Mouse (Mus musculus): ENCODE data around the gene Olfr910. TPM values are rescaled to one million over a fixed set of nuclear protein-coding genes. Genes with fewer than 3 reads are reported as not detected.

Olfr910 gene
- polyA plus RNA-seq (2014; fragmentation: Illumina TruSeq; extraction: RNeasy Lipid Tissue Mini Kit (QIAGEN cat#74804); ENCODE audit: low read depth, low replicate concordance): not detected

GRCm38 (mm10) chr9:38537549-38537948 is at the start of gene Olfr910:
Gene Olfr910 (plus strand): TSS chr9:38537849.

GRCm38 (mm10) chr9:38495501-38495900 is 42.1 kb upstream of the Olfr910 start, which contains the start of gene Olfr907:
Gene Olfr907 (plus strand): TSS chr9:38495801.

DNA sequence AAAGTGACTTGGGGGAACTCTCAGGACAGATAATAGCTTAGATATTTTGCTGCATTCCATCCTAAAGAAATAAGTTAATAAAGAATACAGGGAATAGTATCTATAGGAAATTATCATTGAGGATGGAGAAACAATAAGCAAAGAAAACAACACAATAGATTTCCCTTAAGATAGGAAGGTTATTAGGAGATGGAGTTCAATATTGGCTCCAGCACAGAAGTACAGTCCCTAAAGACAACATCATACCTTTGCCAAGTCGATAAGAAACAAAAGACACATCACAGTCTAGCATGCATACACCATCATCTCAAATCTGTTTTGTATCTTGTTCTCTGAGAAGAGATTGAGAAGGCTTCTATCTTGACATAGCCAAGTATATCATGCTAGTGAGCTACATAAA is 16.4 kb upstream of the Olfr910 start, which contains the start of gene Olfr911-ps1:
Gene Olfr911-ps1, plus strand, starts transcription at position 301 of the 400 bp plus-strand sequence.

GRCm38 (mm10) chr9:38579878-38580277 is 42.2 kb downstream of the Olfr910 start, which contains the start of gene Olfr912:
Gene Olfr912 (plus strand): TSS chr9:38580178.

Other genes starting within 250 kb of the Olfr910 start
- gene Olfr896-ps1, start 246.7 kb upstream of the Olfr910 start, polyA plus RNA-seq (2014; fragmentation: Illumina TruSeq; extraction: RNeasy Lipid Tissue Mini Kit (QIAGEN cat#74804); ENCODE audit: low read depth, low replicate concordance): not detected
- gene Olfr25, start 208.8 kb upstream of the Olfr910 start, polyA plus RNA-seq (2014; fragmentation: Illumina TruSeq; extraction: RNeasy Lipid Tissue Mini Kit (QIAGEN cat#74804); ENCODE audit: low read depth, low replicate concordance): not detected
- gene Olfr898, start 189.4 kb upstream of the Olfr910 start, polyA plus RNA-seq (2014; fragmentation: Illumina TruSeq; extraction: RNeasy Lipid Tissue Mini Kit (QIAGEN cat#74804); ENCODE audit: low read depth, low replicate concordance): not detected
- not detected for gene Olfr250, start 171.0 kb upstream of the Olfr910 start, polyA plus RNA-seq (2014; fragmentation: Illumina TruSeq; extraction: RNeasy Lipid Tissue Mini Kit (QIAGEN cat#74804); ENCODE audit: low read depth, low replicate concordance)
- not detected for gene Olfr251, start 160.8 kb upstream of the Olfr910 start, polyA plus RNA-seq (2014; fragmentation: Illumina TruSeq; extraction: RNeasy Lipid Tissue Mini Kit (QIAGEN cat#74804); ENCODE audit: low read depth, low replicate concordance)
- not detected for gene Olfr147, start 136.2 kb upstream of the Olfr910 start, polyA plus RNA-seq (2014; fragmentation: Illumina TruSeq; extraction: RNeasy Lipid Tissue Mini Kit (QIAGEN cat#74804); ENCODE audit: low read depth, low replicate concordance)
- gene Olfr901, start 108.4 kb upstream of the Olfr910 start, polyA plus RNA-seq (2014; fragmentation: Illumina TruSeq; extraction: RNeasy Lipid Tissue Mini Kit (QIAGEN cat#74804); ENCODE audit: low read depth, low replicate concordance): not detected
- gene Olfr902, start 90.2 kb upstream of the Olfr910 start, polyA plus RNA-seq (2014; fragmentation: Illumina TruSeq; extraction: RNeasy Lipid Tissue Mini Kit (QIAGEN cat#74804); ENCODE audit: low read depth, low replicate concordance): not detected
- gene Olfr904, start 74.7 kb upstream of the Olfr910 start, polyA plus RNA-seq (2014; fragmentation: Illumina TruSeq; extraction: RNeasy Lipid Tissue Mini Kit (QIAGEN cat#74804); ENCODE audit: low read depth, low replicate concordance): not detected
- gene Olfr905, start 66.7 kb upstream of the Olfr910 start, polyA plus RNA-seq (2014; fragmentation: Illumina TruSeq; extraction: RNeasy Lipid Tissue Mini Kit (QIAGEN cat#74804); ENCODE audit: low read depth, low replicate concordance): not detected
- gene Olfr906, start 50.8 kb upstream of the Olfr910 start, polyA plus RNA-seq (2014; fragmentation: Illumina TruSeq; extraction: RNeasy Lipid Tissue Mini Kit (QIAGEN cat#74804); ENCODE audit: low read depth, low replicate concordance): not detected
- not detected for gene Olfr907, start 42.0 kb upstream of the Olfr910 start, polyA plus RNA-seq (2014; fragmentation: Illumina TruSeq; extraction: RNeasy Lipid Tissue Mini Kit (QIAGEN cat#74804); ENCODE audit: low read depth, low replicate concordance)
- not detected for gene Olfr911-ps1, start 16.3 kb upstream of the Olfr910 start, polyA plus RNA-seq (2014; fragmentation: Illumina TruSeq; extraction: RNeasy Lipid Tissue Mini Kit (QIAGEN cat#74804); ENCODE audit: low read depth, low replicate concordance)
- gene Olfr912, start 42.3 kb downstream of the Olfr910 start, polyA plus RNA-seq (2014; fragmentation: Illumina TruSeq; extraction: RNeasy Lipid Tissue Mini Kit (QIAGEN cat#74804); ENCODE audit: low read depth, low replicate concordance): not detected
- gene Olfr913, start 54.9 kb downstream of the Olfr910 start, polyA plus RNA-seq (2014; fragmentation: Illumina TruSeq; extraction: RNeasy Lipid Tissue Mini Kit (QIAGEN cat#74804); ENCODE audit: low read depth, low replicate concordance): not detected
- gene Olfr914, start 67.3 kb downstream of the Olfr910 start, polyA plus RNA-seq (2014; fragmentation: Illumina TruSeq; extraction: RNeasy Lipid Tissue Mini Kit (QIAGEN cat#74804); ENCODE audit: low read depth, low replicate concordance): not detected
- gene Olfr916, start 122.0 kb downstream of the Olfr910 start, polyA plus RNA-seq (2014; fragmentation: Illumina TruSeq; extraction: RNeasy Lipid Tissue Mini Kit (QIAGEN cat#74804); ENCODE audit: low read depth, low replicate concordance): not detected
- gene Olfr917, start 128.0 kb downstream of the Olfr910 start, polyA plus RNA-seq (2014; fragmentation: Illumina TruSeq; extraction: RNeasy Lipid Tissue Mini Kit (QIAGEN cat#74804); ENCODE audit: low read depth, low replicate concordance): not detected
- not detected for gene Olfr918, start 136.8 kb downstream of the Olfr910 start, polyA plus RNA-seq (2014; fragmentation: Illumina TruSeq; extraction: RNeasy Lipid Tissue Mini Kit (QIAGEN cat#74804); ENCODE audit: low read depth, low replicate concordance)
- gene Olfr919, start 165.8 kb downstream of the Olfr910 start, polyA plus RNA-seq (2014; fragmentation: Illumina TruSeq; extraction: RNeasy Lipid Tissue Mini Kit (QIAGEN cat#74804); ENCODE audit: low read depth, low replicate concordance): not detected
- 32.5 TPM for gene Vwa5a, start 180.4 kb downstream of the Olfr910 start, polyA plus RNA-seq (2014; fragmentation: Illumina TruSeq; extraction: RNeasy Lipid Tissue Mini Kit (QIAGEN cat#74804); ENCODE audit: low read depth, low replicate concordance)
- gene Olfr920, start 214.4 kb downstream of the Olfr910 start, polyA plus RNA-seq (2014; fragmentation: Illumina TruSeq; extraction: RNeasy Lipid Tissue Mini Kit (QIAGEN cat#74804); ENCODE audit: low read depth, low replicate concordance): 0.13 TPM
- not detected for gene Olfr921, start 235.2 kb downstream of the Olfr910 start, polyA plus RNA-seq (2014; fragmentation: Illumina TruSeq; extraction: RNeasy Lipid Tissue Mini Kit (QIAGEN cat#74804); ENCODE audit: low read depth, low replicate concordance)